Mouse (Mus musculus) hindbrain, embryonic 13.5 days (tissue): ENCODE data around the gene Tomm20l. TPM values are rescaled to one million over a fixed set of nuclear protein-coding genes. Genes with fewer than 3 reads are reported as not detected.

Source experiments
- ATAC-seq: fragments of 200-750 bp; cut with Nextera tagmentation; 2 replicates; pipeline ENCODE4 v1.8.0; 2017; ENCODE audit warnings: moderate TSS enrichment; ENCODE audit not compliant: low FRiP score
- H3K27ac ChIP-seq: fragments of 300-500 bp; sonication (generic); 2 replicates; pipeline ENCODE4 v1.5.1; 2015; ENCODE audit warnings: inconsistent platforms, mild to moderate bottlenecking, moderate library complexity
- H3K27me3 ChIP-seq: fragments of 300-500 bp; sonication (generic); 2 replicates; pipeline ENCODE4 v1.6.1; 2015; ENCODE audit warnings: mild to moderate bottlenecking, inconsistent platforms
- H3K36me3 ChIP-seq: fragments of 300-500 bp; sonication (generic); 2 replicates; pipeline ENCODE4 v1.6.1; 2015; ENCODE audit warnings: mild to moderate bottlenecking, inconsistent platforms
- H3K4me1 ChIP-seq: fragments of 300-500 bp; sonication (generic); replicated peaks from 2 replicates; pipeline ENCODE4 v1.6.1; 2015; ENCODE audit warnings: inconsistent platforms
- H3K4me2 ChIP-seq: fragments of 300-500 bp; sonication (generic); 2 replicates; pipeline ENCODE4 v1.6.1; 2015; ENCODE audit warnings: inconsistent platforms, mild to moderate bottlenecking, moderate library complexity
- H3K4me3 ChIP-seq: fragments of 300-500 bp; sonication (generic); 2 replicates; pipeline ENCODE4 v1.5.1; 2015; ENCODE audit warnings: mild to moderate bottlenecking, inconsistent platforms
- H3K9ac ChIP-seq: fragments of 300-500 bp; sonication (generic); 2 replicates; pipeline ENCODE4 v1.6.1; 2015; ENCODE audit warnings: mild to moderate bottlenecking, inconsistent platforms
- H3K9me3 ChIP-seq: fragments of 300-500 bp; sonication (generic); 2 replicates; pipeline ENCODE4 v1.6.1; 2016; ENCODE audit warnings: inconsistent platforms
- WGBS: fragments of 180-500 bp; shearing (Covaris S2); methylation state at CpG from one replicate; pipeline ENCODE4 v1.1.7; 2015; 5-methylcytosine and 5-hydroxymethylcytosine counted together
- polyA plus RNA-seq: library from polyadenylated mRNA; unstranded; fragments of >200 nt; fragmentation: Nextera tagmentation; extraction: Ambion mirVana; gene quantifications from 2 replicates; pipeline ENCODE4 v1.2.1, GENCODE M21; 2015

Gene Tomm20l
- polyA plus RNA-seq, 1 experiment from 2014 or later = not detected

GRCm38 (mm10) chr12:71169911-71170310, 58.7 kb downstream of the Tomm20l start:
- Histone ChIP-seq H3K9ac (no peak overlapping the region), H3K4me1 (no peaks in the 10 kb centered on the region), H3K4me3 (no peak overlapping the region), H3K9me3 (no peaks in the 10 kb centered on the region), H3K27me3 (no peaks in the 10 kb centered on the region), H3K36me3 (peaks cover 65% of the 10 kb centered on the region), H3K27ac (no peak overlapping the region), H3K4me2 (no peak overlapping the region)
- no peak for ATAC-seq
- WGBS = 96% methylated on average over 1 of the region's 1 CpGs

Other genes starting within 250 kb of the Tomm20l start
- 216 TPM in 2 replicates for gene Actr10, start 173.6 kb upstream of the Tomm20l start, polyA plus RNA-seq
- gene Psma3, start 136.8 kb upstream of the Tomm20l start, polyA plus RNA-seq = 599 and 600 TPM in 2 replicates
- 41.2 and 41.3 TPM in 2 replicates for gene Arid4a, start 95.4 kb upstream of the Tomm20l start, polyA plus RNA-seq
- gene Timm9, start 25.3 kb downstream of the Tomm20l start, polyA plus RNA-seq = 93.2 and 96.7 TPM in 2 replicates
- gene 2700049A03Rik, start 25.4 kb downstream of the Tomm20l start, polyA plus RNA-seq = 16.3 TPM in 2 replicates
- gene Dact1, start 198.5 kb downstream of the Tomm20l start, polyA plus RNA-seq = 32.8 and 38.2 TPM in 2 replicates